Mouse (Mus musculus): Measurements from ENCODE around the gene Gm19935.

DNA sequence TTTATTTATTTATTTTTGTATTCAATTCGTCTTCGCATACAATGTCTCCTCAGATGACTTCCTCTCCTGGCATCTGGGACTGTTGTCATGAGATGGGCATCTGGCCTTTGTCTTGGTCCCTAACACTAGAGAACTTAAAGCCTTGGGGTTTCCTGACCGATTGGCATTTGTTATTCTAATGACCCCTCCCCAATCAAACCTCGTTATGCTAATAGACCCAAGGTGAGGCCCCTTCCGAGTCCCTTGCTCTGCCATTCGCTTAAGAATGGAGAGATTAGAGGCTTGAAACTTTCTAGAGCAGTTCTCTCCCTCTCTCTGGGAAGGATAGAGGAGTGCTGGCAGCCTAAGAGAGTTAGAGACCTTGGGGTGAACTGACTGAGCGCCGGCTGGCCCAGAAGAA is 34.4 kb upstream of the Gm19935 start:
- TF ChIP-seq POLR2A (IDR thresholded peaks at IDR 0.05; ENCODE audit: insufficient read depth, low read length) (no peak), CTCF (IDR thresholded peaks at IDR 0.05; ENCODE audit: low read depth, low read length) (no peak), EP300 (IDR thresholded peaks at IDR 0.05; ENCODE audit: insufficient read depth, low read depth, low read length) (0 out of 2 replicates have a peak, but pooled peaks have one; percentile 59)

All from ES-Bruce4 (cell line).